Mouse (Mus musculus): ENCODE results near the gene Ier5l. TPM values are rescaled to one million over a fixed set of nuclear protein-coding genes. Genes with fewer than 3 reads are reported as not detected.

Gene Ier5l
- total and polyA plus RNA-seq, 3 experiments = not detected

- H3K9me3 ChIP-seq (replicated peaks) = peaks cover 9% of the 10 kb centered on the region
- ATAC-seq (ENCODE audit: extremely low read depth, insufficient number of reproducible peaks, low FRiP score, poor library complexity, severe bottlenecking) = no peak
Observed at GRCm38 (mm10) chr2:30478526-30478925, 4.5 kb upstream of the Ier5l start.

GRCm38 (mm10) chr2:30476241-30476640 lies 2.2 kb upstream of the Ier5l start:
- peaks cover 53% of the 10 kb centered on the region for H3K27me3 ChIP-seq (ENCODE audit: insufficient read depth, low read length)
- TF ChIP-seq GATA2 (IDR thresholded peaks at IDR 0.05; ENCODE audit: borderline replicate concordance, low read depth, low read length) = no peak
- no peak for TF ChIP-seq CTCF (IDR thresholded peaks at IDR 0.05; ENCODE audit: low read depth, low read length)
- TF ChIP-seq POLR2AphosphoS5 (IDR thresholded peaks at IDR 0.05; ENCODE audit: insufficient replicate concordance, low read depth, low read length) = no peak
- no peak for TF ChIP-seq TAL1 (conservative IDR thresholded peaks at IDR 0.05; ENCODE audit: low read depth, low read length)
- no peak for TF ChIP-seq GATA1 (IDR thresholded peaks at IDR 0.05; ENCODE audit: borderline replicate concordance, low read length)
- no peak for DNase-seq (ENCODE audit: low spot score)
- no peaks in the 10 kb centered on the region for H3K36me3 ChIP-seq (replicated peaks)
- H3K9me3 ChIP-seq (replicated peaks) = peaks cover 17% of the 10 kb centered on the region
- peaks cover 11% of the 10 kb centered on the region for H3K4me1 ChIP-seq (ENCODE audit: insufficient read depth, low read depth, low read length)
- no peak for ATAC-seq (ENCODE audit: extremely low read depth, insufficient number of reproducible peaks, low FRiP score, poor library complexity, severe bottlenecking)
- H3K4me3 ChIP-seq (ENCODE audit: low read depth, low read length) = no peak overlapping the region

More at GRCm38 (mm10) chr2:30478526-30478925, 4.5 kb upstream of the Ier5l start:
- peaks cover 42% of the 10 kb centered on the region for H3K27me3 ChIP-seq (ENCODE audit: insufficient read depth, low read length)
- H3K36me3 ChIP-seq (replicated peaks) = no peaks in the 10 kb centered on the region
- no peak for TF ChIP-seq CTCF (IDR thresholded peaks at IDR 0.05; ENCODE audit: low read depth, low read length)
- no peak for TF ChIP-seq POLR2AphosphoS5 (IDR thresholded peaks at IDR 0.05; ENCODE audit: insufficient replicate concordance, low read depth, low read length)
- TF ChIP-seq TAL1 (conservative IDR thresholded peaks at IDR 0.05; ENCODE audit: low read depth, low read length) = no peak
- no peak for TF ChIP-seq GATA2 (IDR thresholded peaks at IDR 0.05; ENCODE audit: borderline replicate concordance, low read depth, low read length)
- no peak for TF ChIP-seq GATA1 (IDR thresholded peaks at IDR 0.05; ENCODE audit: borderline replicate concordance, low read length)
- no peak for DNase-seq (ENCODE audit: low spot score)
- H3K4me1 ChIP-seq (ENCODE audit: insufficient read depth, low read depth, low read length) = no peaks in the 10 kb centered on the region
- no peak overlapping the region for H3K4me3 ChIP-seq (ENCODE audit: low read depth, low read length)

- peaks cover 55% of the 10 kb centered on the region for H3K27me3 ChIP-seq (ENCODE audit: insufficient read depth, low read length)
- H3K4me1 ChIP-seq (ENCODE audit: insufficient read depth, low read depth, low read length) = peaks cover 13% of the 10 kb centered on the region
- H3K4me3 ChIP-seq (ENCODE audit: low read depth, low read length) = no peak overlapping the region
- peaks cover 17% of the 10 kb centered on the region for H3K9me3 ChIP-seq (replicated peaks)
- ATAC-seq (ENCODE audit: extremely low read depth, insufficient number of reproducible peaks, low FRiP score, poor library complexity, severe bottlenecking) (no peak), DNase-seq (ENCODE audit: low spot score) (no peak)
- no peaks in the 10 kb centered on the region for H3K36me3 ChIP-seq (replicated peaks)
- TF ChIP-seq GATA1 (IDR thresholded peaks at IDR 0.05; ENCODE audit: borderline replicate concordance, low read length) (no peak), POLR2AphosphoS5 (IDR thresholded peaks at IDR 0.05; ENCODE audit: insufficient replicate concordance, low read depth, low read length) (no peak), GATA2 (IDR thresholded peaks at IDR 0.05; ENCODE audit: borderline replicate concordance, low read depth, low read length) (no peak), CTCF (IDR thresholded peaks at IDR 0.05; ENCODE audit: low read depth, low read length) (no peak)
Observed at GRCm38 (mm10) chr2:30475457-30475856, 1.4 kb upstream of the Ier5l start.

- Histone ChIP-seq H3K9me3 (replicated peaks) (peaks cover 17% of the 10 kb centered on the region), H3K4me3 (ENCODE audit: low read depth, low read length) (no peak overlapping the region), H3K27me3 (ENCODE audit: insufficient read depth, low read length) (peaks cover 60% of the 10 kb centered on the region), H3K4me1 (ENCODE audit: insufficient read depth, low read depth, low read length) (peaks cover 20% of the 10 kb centered on the region), H3K36me3 (replicated peaks) (no peaks in the 10 kb centered on the region)
- DNase-seq (ENCODE audit: low spot score) (no peak), ATAC-seq (ENCODE audit: extremely low read depth, insufficient number of reproducible peaks, low FRiP score, poor library complexity, severe bottlenecking) (no peak)
- TF ChIP-seq GATA1 (IDR thresholded peaks at IDR 0.05; ENCODE audit: borderline replicate concordance, low read length) (no peak), POLR2AphosphoS5 (IDR thresholded peaks at IDR 0.05; ENCODE audit: insufficient replicate concordance, low read depth, low read length) (no peak), GATA2 (IDR thresholded peaks at IDR 0.05; ENCODE audit: borderline replicate concordance, low read depth, low read length) (no peak), TAL1 (conservative IDR thresholded peaks at IDR 0.05; ENCODE audit: low read depth, low read length) (no peak), CTCF (IDR thresholded peaks at IDR 0.05; ENCODE audit: low read depth, low read length) (no peak)
Observed at GRCm38 (mm10) chr2:30474776-30475175, 757 bp upstream of the Ier5l start.

GRCm38 (mm10) chr2:30473431-30474031 lies 488 bp downstream of the Ier5l start:
- Histone ChIP-seq H3K27me3 (ENCODE audit: insufficient read depth, low read length) (peaks cover 70% of the 10 kb centered on the region), H3K36me3 (replicated peaks) (no peaks in the 10 kb centered on the region), H3K9me3 (replicated peaks) (peaks cover 17% of the 10 kb centered on the region), H3K4me1 (ENCODE audit: insufficient read depth, low read depth, low read length) (peaks cover 23% of the 10 kb centered on the region), H3K4me3 (ENCODE audit: low read depth, low read length) (no peak overlapping the region)
- no peak for TF ChIP-seq GATA2 (IDR thresholded peaks at IDR 0.05; ENCODE audit: borderline replicate concordance, low read depth, low read length)
- no peak for TF ChIP-seq POLR2AphosphoS5 (IDR thresholded peaks at IDR 0.05; ENCODE audit: insufficient replicate concordance, low read depth, low read length)
- TF ChIP-seq TAL1 (conservative IDR thresholded peaks at IDR 0.05; ENCODE audit: low read depth, low read length) = no peak
- no peak for TF ChIP-seq GATA1 (IDR thresholded peaks at IDR 0.05; ENCODE audit: borderline replicate concordance, low read length)
- TF ChIP-seq CTCF (IDR thresholded peaks at IDR 0.05; ENCODE audit: low read depth, low read length) = no peak
- no peak for DNase-seq (ENCODE audit: low spot score)
- no peak for ATAC-seq (ENCODE audit: extremely low read depth, insufficient number of reproducible peaks, low FRiP score, poor library complexity, severe bottlenecking)

- Histone ChIP-seq H3K4me1 (ENCODE audit: insufficient read depth, low read depth, low read length) (peaks cover 23% of the 10 kb centered on the region), H3K27me3 (ENCODE audit: insufficient read depth, low read length) (peaks cover 76% of the 10 kb centered on the region)
Observed at GRCm38 (mm10) chr2:30472731-30473351, 1.2 kb downstream of the Ier5l start.

More at GRCm38 (mm10) chr2:30472731-30473351, 1.2 kb downstream of the Ier5l start:
- no peaks in the 10 kb centered on the region for H3K36me3 ChIP-seq (replicated peaks)
- no peak overlapping the region; the same call in 1 of the 2 replicates for H3K4me3 ChIP-seq (ENCODE audit: low read depth, low read length)
- ATAC-seq (ENCODE audit: extremely low read depth, insufficient number of reproducible peaks, low FRiP score, poor library complexity, severe bottlenecking) = no peak
- DNase-seq (ENCODE audit: low spot score) = no peak
- H3K9me3 ChIP-seq (replicated peaks) = peaks cover 17% of the 10 kb centered on the region
- TF ChIP-seq GATA1 (IDR thresholded peaks at IDR 0.05; ENCODE audit: borderline replicate concordance, low read length) (no peak), GATA2 (IDR thresholded peaks at IDR 0.05; ENCODE audit: borderline replicate concordance, low read depth, low read length) (no peak), POLR2AphosphoS5 (IDR thresholded peaks at IDR 0.05; ENCODE audit: insufficient replicate concordance, low read depth, low read length) (no peak), CTCF (IDR thresholded peaks at IDR 0.05; ENCODE audit: low read depth, low read length) (no peak), TAL1 (conservative IDR thresholded peaks at IDR 0.05; ENCODE audit: low read depth, low read length) (no peak)
